Mouse (Mus musculus): ENCODE data around the gene Olfr1061.

DNA sequence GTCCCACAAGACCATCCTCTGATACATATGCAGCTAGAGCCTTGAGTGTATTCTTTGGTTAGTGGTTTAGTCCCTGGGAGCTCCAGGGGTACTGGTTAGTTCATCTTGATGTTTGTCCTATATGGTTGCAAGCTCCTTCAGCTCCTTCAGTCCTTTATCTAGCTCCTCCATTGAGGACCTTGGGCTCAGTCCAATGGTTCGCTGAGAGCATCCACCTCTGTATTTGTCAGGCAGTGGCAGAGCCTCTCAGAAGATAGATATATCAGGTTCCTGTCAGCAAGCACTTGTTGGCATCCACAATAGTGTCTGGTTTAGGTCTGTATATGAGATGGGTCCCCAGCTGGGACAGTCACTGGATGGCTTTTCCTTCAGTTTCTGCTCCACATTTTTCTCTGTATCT lies 46.6 kb upstream of the Olfr1061 start:
- TF ChIP-seq POLR2A (IDR thresholded peaks at IDR 0.05; ENCODE audit: extremely low read depth, insufficient read depth, low read length): no peak
- TF ChIP-seq CTCF (IDR thresholded peaks at IDR 0.05; ENCODE audit: low read depth, low read length): no peak
